Mouse (Mus musculus) hindbrain, postnatal 0 days (tissue): ENCODE measurements around the gene Fras1. TPM values are rescaled to one million over a fixed set of nuclear protein-coding genes. Genes with fewer than 3 reads are reported as not detected.

Experiments used
- ATAC-seq: fragments of 200-750 bp; cut with Nextera tagmentation; 2 replicates; pipeline ENCODE4 v1.8.0; 2017; ENCODE audit warnings: mild to moderate bottlenecking, moderate TSS enrichment, moderate library complexity
- DNase-seq: peaks from one replicate; pipeline ENCODE4 v3.0.0-alpha.2; 2015; ENCODE audit warnings: low spot score
- H3K27ac ChIP-seq: fragments of 300-500 bp; sonication (generic); 2 replicates; pipeline ENCODE4 v1.5.1; 2014; ENCODE audit warnings: mild to moderate bottlenecking
- H3K27me3 ChIP-seq: fragments of 300-500 bp; sonication (generic); 2 replicates; pipeline ENCODE4 v1.6.1; 2014; ENCODE audit warnings: low read length, mixed read lengths; ENCODE audit not compliant: insufficient read depth
- H3K36me3 ChIP-seq: fragments of 300-500 bp; sonication (generic); 2 replicates; pipeline ENCODE4 v1.6.1; 2014; ENCODE audit warnings: low read length, mixed read lengths; ENCODE audit not compliant: insufficient read depth
- H3K4me1 ChIP-seq: fragments of 300-500 bp; sonication (generic); 2 replicates; pipeline ENCODE4 v1.6.1; 2014; ENCODE audit warnings: antibody characterized with exemption, low read length, mixed read lengths; ENCODE audit not compliant: insufficient read depth
- H3K4me2 ChIP-seq: fragments of 300-500 bp; sonication (generic); 2 replicates; pipeline ENCODE4 v1.6.1; 2014; ENCODE audit warnings: low read depth, mild to moderate bottlenecking, low read length, moderate library complexity, mixed read lengths
- H3K4me3 ChIP-seq: fragments of 300-500 bp; sonication (generic); 2 replicates; pipeline ENCODE4 v1.5.1; 2014; ENCODE audit warnings: low read length
- H3K9ac ChIP-seq: fragments of 300-500 bp; sonication (generic); replicated peaks from 2 replicates; pipeline ENCODE4 v1.6.1; 2014; ENCODE audit warnings: mild to moderate bottlenecking, low read length, moderate library complexity, mixed read lengths
- H3K9me3 ChIP-seq: fragments of 300-500 bp; sonication (generic); 2 replicates; pipeline ENCODE4 v1.6.1; 2016; ENCODE audit warnings: low read length, mixed read lengths
- CTCF ChIP-seq: IDR thresholded peaks from 2 replicates; pipeline ENCODE4 v1.5.1; 2016; ENCODE audit warnings: antibody characterized with exemption, control low read depth, low read depth
- WGBS: fragments of 180-500 bp; shearing (Covaris S2); extraction: QIAGEN DNeasy Blood & Tissue Kit; methylation state at CpG from one replicate; pipeline ENCODE4 v1.1.7; 2014; 5-methylcytosine and 5-hydroxymethylcytosine counted together
- polyA plus RNA-seq: library from polyadenylated mRNA; unstranded; fragments of >200 nt; fragmentation: Nextera tagmentation; extraction: Ambion mirVana; gene quantifications from 2 replicates; pipeline ENCODE4 v1.2.1, GENCODE M21; 2015
- total RNA-seq: library from RNA; depleted of rRNA; stranded (reverse); fragments of >200 nt; gene quantifications from 2 replicates; pipeline ENCODE4 v1.2.3, GENCODE M21; 2014

The Fras1 gene
- total and polyA plus RNA-seq, 2 experiments from 2014 or later, result 2.9 to 15.3 TPM

DNA sequence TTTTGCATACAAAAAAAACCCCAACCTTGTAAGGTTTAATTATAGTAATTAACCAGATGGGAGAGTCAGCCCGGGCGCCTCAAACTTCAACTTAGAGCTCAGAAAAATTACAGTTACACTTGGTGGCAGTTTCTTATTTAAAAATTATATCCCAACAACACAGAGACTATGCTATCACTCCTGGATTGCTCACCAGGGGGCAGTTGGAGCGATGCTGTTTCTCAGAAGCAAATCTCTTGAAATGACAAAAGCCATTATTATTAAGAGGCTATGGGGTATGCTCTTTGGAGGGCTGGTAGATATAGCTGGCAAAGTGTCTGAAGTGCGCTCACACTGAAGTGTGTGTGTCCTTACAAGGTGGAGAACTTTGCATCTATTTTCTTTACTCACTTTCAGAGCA is 2.5 kb downstream of the Fras1 start:
- H3K9me3 ChIP-seq, result no peaks in the 10 kb centered on the region
- H3K36me3 ChIP-seq, result no peaks in the 10 kb centered on the region
- no peak overlapping the region; the same call in 1 of the 2 replicates for H3K9ac ChIP-seq
- peak overlapping the region; percentile 55; the same call in 1 of the 2 replicates for H3K4me3 ChIP-seq
- ATAC-seq, result no peak
- WGBS, result 59% methylated on average over 4 of the region's 4 CpGs
- peak overlapping the region; percentile 94 for H3K4me2 ChIP-seq
- H3K27ac ChIP-seq, result no peak overlapping the region
- peaks cover 4% of the 10 kb centered on the region; the same call in 1 of the 2 replicates for H3K4me1 ChIP-seq
- peak; percentile 46 for DNase-seq
- no peaks in the 10 kb centered on the region for H3K27me3 ChIP-seq
- TF ChIP-seq CTCF, result peak; percentile 42

DNA sequence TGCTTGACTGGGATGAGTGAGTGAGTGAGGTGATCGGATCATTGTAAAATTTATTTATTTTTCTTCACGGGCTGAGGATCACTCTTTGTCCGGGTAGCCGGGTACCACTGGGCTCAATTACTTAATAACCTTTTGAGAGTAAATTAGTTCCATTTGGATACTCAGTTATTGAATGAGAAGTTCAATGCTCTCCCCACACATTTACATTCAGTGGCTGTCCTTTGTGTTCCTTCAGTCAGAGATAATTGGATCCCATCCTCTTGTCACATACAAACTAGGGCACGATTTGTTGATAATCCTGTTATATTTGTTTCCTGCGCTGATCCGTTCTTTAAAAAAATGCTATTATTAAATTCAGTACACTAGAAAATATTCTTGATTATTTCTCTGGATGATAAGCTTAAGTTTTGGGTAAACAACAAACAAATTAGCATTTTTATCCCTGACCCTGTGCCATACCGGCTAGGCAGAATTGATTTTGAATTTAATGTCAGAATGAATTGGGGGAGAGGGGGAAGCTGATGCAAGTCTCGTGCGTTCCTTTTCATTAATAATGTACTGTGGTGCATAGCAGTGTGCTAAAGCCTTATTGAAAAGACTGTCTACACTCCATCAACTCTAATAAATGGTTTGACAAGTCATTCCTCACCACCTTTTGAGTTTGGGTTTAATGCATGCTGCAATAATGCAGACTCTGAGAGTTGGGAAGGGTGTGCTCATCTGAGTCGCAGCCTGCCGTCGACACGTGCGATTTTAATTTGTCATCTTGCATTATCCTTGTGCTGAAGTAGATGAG is 12.6 kb downstream of the Fras1 start:
- DNase-seq, result no peak
- no peak for ATAC-seq

DNA sequence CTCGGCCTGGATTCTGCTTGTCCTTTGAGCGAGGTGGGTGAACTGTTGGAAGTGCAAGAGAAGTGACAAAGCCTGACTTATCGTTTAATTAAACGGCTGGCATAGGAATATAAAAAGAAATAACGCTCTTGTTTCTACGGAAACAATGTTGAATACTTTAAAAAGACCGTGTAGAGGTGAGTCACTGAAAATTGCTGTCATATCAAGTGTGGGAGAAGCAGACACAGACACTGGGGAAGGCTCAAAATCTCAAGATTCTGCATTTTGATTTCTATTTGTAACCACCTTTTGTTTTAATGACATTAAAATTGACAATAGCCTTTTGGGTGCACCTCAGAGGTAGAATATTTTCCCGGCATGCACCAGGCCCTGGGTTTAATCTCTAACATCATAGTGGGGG is 14.6 kb downstream of the Fras1 start:
- H3K4me2 ChIP-seq, result no peak overlapping the region
- 83% methylated on average over 8 of the region's 8 CpGs for WGBS
- no peaks in the 10 kb centered on the region for H3K36me3 ChIP-seq
- no peaks in the 10 kb centered on the region for H3K27me3 ChIP-seq
- no peak overlapping the region for H3K4me3 ChIP-seq
- no peaks in the 10 kb centered on the region for H3K4me1 ChIP-seq
- no peak for TF ChIP-seq CTCF
- no peak overlapping the region for H3K9ac ChIP-seq
- DNase-seq, result no peak
- no peak for ATAC-seq
- no peaks in the 10 kb centered on the region for H3K9me3 ChIP-seq
- H3K27ac ChIP-seq, result no peak overlapping the region

More for the DNA sequence above, 12.6 kb downstream of the Fras1 start:
- WGBS, result 41% methylated on average over 15 of the region's 15 CpGs
- no peak overlapping the region for H3K4me2 ChIP-seq
- no peaks in the 10 kb centered on the region for H3K9me3 ChIP-seq
- H3K36me3 ChIP-seq, result no peaks in the 10 kb centered on the region
- no peaks in the 10 kb centered on the region for H3K27me3 ChIP-seq
- H3K9ac ChIP-seq, result no peak overlapping the region
- no peak for TF ChIP-seq CTCF
- no peak overlapping the region for H3K4me3 ChIP-seq
- H3K27ac ChIP-seq, result no peak overlapping the region
- H3K4me1 ChIP-seq, result no peaks in the 10 kb centered on the region

DNA sequence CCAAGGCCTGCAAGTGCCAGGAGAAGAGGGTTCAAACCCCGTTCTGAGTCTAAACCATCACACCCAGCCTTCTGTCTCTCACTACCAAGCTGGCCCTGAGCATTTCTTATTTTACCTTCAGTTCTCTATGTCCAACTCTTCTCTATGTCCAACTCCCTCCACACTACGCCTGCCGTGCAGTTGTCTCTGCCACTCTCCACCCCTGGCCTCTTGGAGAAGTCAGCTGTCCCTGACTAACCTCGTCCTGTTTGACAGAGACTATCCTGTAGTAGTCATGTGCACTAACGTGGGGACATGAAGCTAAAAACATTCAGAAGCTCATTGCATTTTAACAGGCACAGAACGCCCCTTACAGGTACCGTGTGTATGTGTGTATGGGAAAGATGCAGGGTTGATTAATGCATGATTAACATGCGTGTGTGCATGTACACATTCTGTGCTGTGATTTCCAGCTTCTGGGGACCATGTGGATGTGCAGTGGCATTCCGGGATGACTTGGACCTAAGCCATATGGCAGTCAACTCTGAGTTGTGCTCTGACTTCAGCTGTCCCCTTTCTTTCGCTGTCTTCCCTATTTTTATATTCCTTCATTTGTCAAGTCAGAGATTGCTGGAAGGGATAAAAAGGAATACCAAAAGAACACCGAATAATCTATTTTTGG is 16.3 kb downstream of the Fras1 start:
- H3K4me3 ChIP-seq, result no peak overlapping the region
- no peak for TF ChIP-seq CTCF
- H3K4me1 ChIP-seq, result no peaks in the 10 kb centered on the region
- no peaks in the 10 kb centered on the region for H3K27me3 ChIP-seq
- H3K4me2 ChIP-seq, result no peak overlapping the region
- no peaks in the 10 kb centered on the region for H3K36me3 ChIP-seq
- H3K9me3 ChIP-seq, result no peaks in the 10 kb centered on the region
- no peak for DNase-seq
- no peak for ATAC-seq
- WGBS, result 85% methylated on average over 11 of the region's 11 CpGs
- no peak overlapping the region for H3K9ac ChIP-seq
- no peak overlapping the region for H3K27ac ChIP-seq

GRCm38 (mm10) chr5:96391086-96391485 is 17.3 kb downstream of the Fras1 start:
- Histone ChIP-seq H3K9me3 (no peaks in the 10 kb centered on the region), H3K36me3 (no peaks in the 10 kb centered on the region), H3K4me2 (no peak overlapping the region), H3K9ac (no peak overlapping the region), H3K4me3 (no peak overlapping the region), H3K27me3 (no peaks in the 10 kb centered on the region), H3K4me1 (no peaks in the 10 kb centered on the region), H3K27ac (no peak overlapping the region)
- ATAC-seq (no peak), DNase-seq (no peak)
- 89% methylated on average over 4 of the region's 4 CpGs for WGBS
- TF ChIP-seq CTCF, result no peak

- no peak for DNase-seq
- no peak for TF ChIP-seq CTCF
- H3K4me3 ChIP-seq, result no peak overlapping the region
- no peaks in the 10 kb centered on the region for H3K4me1 ChIP-seq
- H3K9me3 ChIP-seq, result no peaks in the 10 kb centered on the region
- no peak overlapping the region for H3K9ac ChIP-seq
- no peaks in the 10 kb centered on the region for H3K36me3 ChIP-seq
- no peak overlapping the region for H3K4me2 ChIP-seq
- H3K27me3 ChIP-seq, result no peaks in the 10 kb centered on the region
- no peak overlapping the region for H3K27ac ChIP-seq
- no peak for ATAC-seq
- WGBS, result 92% methylated on average over 4 of the region's 4 CpGs
These were observed 21.2 kb downstream of the Fras1 start for GRCm38 (mm10) chr5:96394947-96395346.
